Mouse (Mus musculus): Measurements from ENCODE around the gene Kdm4b. TPM values are rescaled to one million over a fixed set of nuclear protein-coding genes. Genes with fewer than 3 reads are reported as not detected.

Kdm4b gene
- polyA plus RNA-seq, 1 experiment from 2014 or later, result 21.3 TPM

DNA sequence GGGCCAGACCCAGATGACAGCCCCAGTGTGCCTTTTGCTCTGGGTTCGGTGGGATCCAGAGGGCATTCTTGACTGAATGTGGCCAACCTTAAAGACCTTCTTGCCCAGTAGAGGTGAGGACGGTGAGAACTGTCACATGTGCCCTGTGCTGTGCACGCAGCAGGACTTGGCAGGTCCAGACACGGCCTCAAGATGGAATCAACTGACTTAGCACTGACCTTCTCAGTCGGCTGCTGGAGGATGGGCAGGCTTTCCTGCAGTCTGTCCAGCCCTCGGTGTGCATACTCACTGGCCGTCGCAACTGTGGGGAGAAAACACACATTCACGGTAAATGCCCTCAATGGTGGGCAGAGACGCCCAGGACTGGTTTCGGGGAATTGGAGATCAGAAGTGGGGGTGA is 39.9 kb upstream of the Kdm4b start:
- Histone ChIP-seq H3K4me3 (ENCODE audit: low read length) (peak overlapping the region; percentile 62; the same call in 1 of the 2 replicates), H3K9me3 (ENCODE audit: control insufficient read depth, low read length) (no peaks in the 10 kb centered on the region), H3K27me3 (replicated peaks; ENCODE audit: control insufficient read depth, insufficient read depth, low read length) (no peaks in the 10 kb centered on the region), H3K4me1 (ENCODE audit: control insufficient read depth, insufficient read depth, low read length) (peaks cover 21% of the 10 kb centered on the region), H3K4me2 (ENCODE audit: low read depth, low read length) (peak overlapping the region; percentile 30), H3K9ac (ENCODE audit: low read depth, low read length) (peak overlapping the region; percentile 58; the same call in 1 of the 2 replicates), H3K36me3 (ENCODE audit: control insufficient read depth, insufficient read depth, low read length) (peaks cover 37% of the 10 kb centered on the region), H3K27ac (ENCODE audit: low read length) (no peak overlapping the region)
- 94% methylated on average over 11 of the region's 11 CpGs for WGBS
- no peak for ATAC-seq

DNA sequence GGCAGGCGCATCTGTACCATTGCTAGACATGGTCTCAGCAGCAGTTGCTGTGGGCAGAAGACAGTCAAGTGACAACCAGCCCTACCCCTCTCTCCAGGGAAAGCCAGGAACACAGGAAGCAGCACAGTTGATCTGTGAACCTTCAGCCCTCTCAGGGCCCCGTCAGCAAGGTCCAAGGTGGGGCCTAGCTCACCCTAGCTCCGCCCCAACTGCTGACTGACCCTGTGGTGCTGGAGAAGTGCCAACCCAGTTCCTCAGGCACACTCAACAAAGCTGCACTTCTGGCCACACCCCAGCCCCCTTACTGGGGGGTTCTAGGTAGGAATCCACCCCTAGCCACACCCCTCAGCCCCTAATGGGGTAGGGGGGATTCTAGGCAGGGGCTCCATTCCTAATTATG is 38.0 kb upstream of the Kdm4b start:
- peaks cover 21% of the 10 kb centered on the region for H3K4me1 ChIP-seq (ENCODE audit: control insufficient read depth, insufficient read depth, low read length)
- ATAC-seq, result peak; percentile 67

DNA sequence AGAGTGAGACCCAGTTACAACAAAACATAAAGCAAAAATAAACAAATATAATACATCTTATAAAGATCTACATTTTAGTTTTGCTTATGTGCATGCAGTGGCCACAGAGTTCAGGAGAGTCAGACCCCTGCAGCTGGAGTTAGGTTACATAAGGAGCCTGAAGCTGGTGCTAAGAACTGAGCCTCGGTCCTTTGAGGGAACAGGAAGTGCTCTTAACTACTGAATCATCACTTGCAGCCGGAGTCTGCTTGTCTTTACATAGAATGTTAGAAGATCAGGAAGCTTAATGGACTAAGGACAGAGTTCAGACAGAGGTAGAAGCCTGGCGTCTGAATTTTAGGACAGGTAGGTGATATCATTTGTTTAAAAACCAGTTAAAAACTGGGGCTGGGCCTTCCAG is 37.0 kb upstream of the Kdm4b start:
- Histone ChIP-seq H3K9me3 (ENCODE audit: control insufficient read depth, low read length) (no peaks in the 10 kb centered on the region), H3K36me3 (ENCODE audit: control insufficient read depth, insufficient read depth, low read length) (peaks cover 21% of the 10 kb centered on the region), H3K4me2 (ENCODE audit: low read depth, low read length) (peak overlapping the region; percentile 83), H3K27me3 (replicated peaks; ENCODE audit: control insufficient read depth, insufficient read depth, low read length) (no peaks in the 10 kb centered on the region), H3K9ac (ENCODE audit: low read depth, low read length) (peak overlapping the region; percentile 76), H3K4me1 (ENCODE audit: control insufficient read depth, insufficient read depth, low read length) (peaks cover 21% of the 10 kb centered on the region), H3K4me3 (ENCODE audit: low read length) (peak overlapping the region; percentile 62), H3K27ac (ENCODE audit: low read length) (peak overlapping the region; percentile 93)
- 36% methylated on average over 3 of the region's 3 CpGs for WGBS
- ATAC-seq, result no peak

More for the DNA sequence above, 38.0 kb upstream of the Kdm4b start:
- H3K27ac ChIP-seq (ENCODE audit: low read length), result peak overlapping the region; percentile 93
- H3K9ac ChIP-seq (ENCODE audit: low read depth, low read length), result peak overlapping the region; percentile 63
- H3K4me2 ChIP-seq (ENCODE audit: low read depth, low read length), result peak overlapping the region; percentile 83
- H3K36me3 ChIP-seq (ENCODE audit: control insufficient read depth, insufficient read depth, low read length), result peaks cover 28% of the 10 kb centered on the region
- H3K9me3 ChIP-seq (ENCODE audit: control insufficient read depth, low read length), result no peaks in the 10 kb centered on the region
- no peaks in the 10 kb centered on the region for H3K27me3 ChIP-seq (replicated peaks; ENCODE audit: control insufficient read depth, insufficient read depth, low read length)
- H3K4me3 ChIP-seq (ENCODE audit: low read length), result peak overlapping the region; percentile 62
- WGBS, result 24% methylated on average over 3 of the region's 3 CpGs

- peak; percentile 25 for ATAC-seq
- peaks cover 17% of the 10 kb centered on the region for H3K36me3 ChIP-seq (ENCODE audit: control insufficient read depth, insufficient read depth, low read length)
- peaks cover 21% of the 10 kb centered on the region for H3K4me1 ChIP-seq (ENCODE audit: control insufficient read depth, insufficient read depth, low read length)
- no peaks in the 10 kb centered on the region for H3K9me3 ChIP-seq (ENCODE audit: control insufficient read depth, low read length)
- 3% methylated on average over 23 of the region's 23 CpGs for WGBS
- H3K4me2 ChIP-seq (ENCODE audit: low read depth, low read length), result peak overlapping the region; percentile 83
- no peaks in the 10 kb centered on the region for H3K27me3 ChIP-seq (replicated peaks; ENCODE audit: control insufficient read depth, insufficient read depth, low read length)
- H3K27ac ChIP-seq (ENCODE audit: low read length), result peak overlapping the region; percentile 93
- H3K4me3 ChIP-seq (ENCODE audit: low read length), result peak overlapping the region; percentile 62
- peak overlapping the region; percentile 76 for H3K9ac ChIP-seq (ENCODE audit: low read depth, low read length)
Measured at GRCm38 (mm10) chr17:56289371-56290331, 36.2 kb upstream of the Kdm4b start.

DNA sequence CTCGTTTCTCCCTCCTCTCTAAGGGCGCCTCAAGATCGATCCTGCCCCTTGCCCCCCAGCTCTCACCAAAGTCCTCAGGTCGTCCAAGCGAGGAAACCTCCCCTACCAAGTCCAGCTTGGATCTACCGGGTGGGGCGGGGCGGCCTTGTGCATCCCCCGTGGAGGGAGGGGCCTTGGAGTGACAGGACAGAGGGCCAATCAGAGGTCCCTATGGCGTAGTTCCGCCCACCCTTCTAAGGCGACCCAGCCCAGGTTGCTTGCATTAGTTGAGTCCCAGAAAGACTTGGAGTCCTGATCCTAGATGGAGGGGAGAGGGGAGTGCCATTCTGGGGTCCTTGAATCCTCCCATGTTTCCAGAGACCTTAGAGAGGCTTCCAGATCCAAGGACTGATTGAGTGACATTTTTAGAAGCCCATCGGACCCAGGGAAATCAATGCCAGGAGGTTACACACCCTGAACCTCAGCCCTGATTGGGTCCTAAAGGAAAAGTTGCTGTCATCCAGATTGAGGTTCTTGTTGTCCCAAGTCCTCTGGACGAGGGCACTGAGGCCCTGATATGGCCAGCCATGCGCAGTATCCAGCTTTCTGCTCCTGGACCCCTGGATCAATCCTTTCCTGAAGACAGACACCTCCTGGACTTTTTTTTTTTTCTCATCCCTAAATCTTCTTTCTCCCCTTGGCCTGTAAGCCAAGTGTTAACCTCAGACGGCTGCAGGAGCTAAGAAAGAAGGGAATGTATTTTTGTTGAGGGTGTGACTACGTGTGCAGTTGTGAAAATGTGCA is 35.3 kb upstream of the Kdm4b start:
- H3K27ac ChIP-seq (ENCODE audit: low read length), result peak overlapping the region; percentile 93
- peak overlapping the region; percentile 76 for H3K9ac ChIP-seq (ENCODE audit: low read depth, low read length)
- H3K36me3 ChIP-seq (ENCODE audit: control insufficient read depth, insufficient read depth, low read length), result peaks cover 12% of the 10 kb centered on the region
- peak overlapping the region; percentile 83 for H3K4me2 ChIP-seq (ENCODE audit: low read depth, low read length)
- 3% methylated on average over 17 of the region's 17 CpGs for WGBS
- peaks cover 21% of the 10 kb centered on the region for H3K4me1 ChIP-seq (ENCODE audit: control insufficient read depth, insufficient read depth, low read length)
- peak; percentile 84 for ATAC-seq
- no peaks in the 10 kb centered on the region for H3K27me3 ChIP-seq (replicated peaks; ENCODE audit: control insufficient read depth, insufficient read depth, low read length)
- H3K4me3 ChIP-seq (ENCODE audit: low read length), result peak overlapping the region; percentile 62
- H3K9me3 ChIP-seq (ENCODE audit: control insufficient read depth, low read length), result no peaks in the 10 kb centered on the region

GRCm38 (mm10) chr17:56291171-56291511 is 34.7 kb upstream of the Kdm4b start:
- peak; percentile 89 for ATAC-seq
- peak overlapping the region; percentile 93 for H3K27ac ChIP-seq (ENCODE audit: low read length)
- H3K9ac ChIP-seq (ENCODE audit: low read depth, low read length), result peak overlapping the region; percentile 76
- peak overlapping the region; percentile 83 for H3K4me2 ChIP-seq (ENCODE audit: low read depth, low read length)
- peaks cover 21% of the 10 kb centered on the region for H3K4me1 ChIP-seq (ENCODE audit: control insufficient read depth, insufficient read depth, low read length)
- peaks cover 7% of the 10 kb centered on the region for H3K36me3 ChIP-seq (ENCODE audit: control insufficient read depth, insufficient read depth, low read length)
- H3K27me3 ChIP-seq (replicated peaks; ENCODE audit: control insufficient read depth, insufficient read depth, low read length), result no peaks in the 10 kb centered on the region
- H3K9me3 ChIP-seq (ENCODE audit: control insufficient read depth, low read length), result no peaks in the 10 kb centered on the region
- under 1% methylated on average over 16 of the region's 16 CpGs for WGBS
- H3K4me3 ChIP-seq (ENCODE audit: low read length), result peak overlapping the region; percentile 62

DNA sequence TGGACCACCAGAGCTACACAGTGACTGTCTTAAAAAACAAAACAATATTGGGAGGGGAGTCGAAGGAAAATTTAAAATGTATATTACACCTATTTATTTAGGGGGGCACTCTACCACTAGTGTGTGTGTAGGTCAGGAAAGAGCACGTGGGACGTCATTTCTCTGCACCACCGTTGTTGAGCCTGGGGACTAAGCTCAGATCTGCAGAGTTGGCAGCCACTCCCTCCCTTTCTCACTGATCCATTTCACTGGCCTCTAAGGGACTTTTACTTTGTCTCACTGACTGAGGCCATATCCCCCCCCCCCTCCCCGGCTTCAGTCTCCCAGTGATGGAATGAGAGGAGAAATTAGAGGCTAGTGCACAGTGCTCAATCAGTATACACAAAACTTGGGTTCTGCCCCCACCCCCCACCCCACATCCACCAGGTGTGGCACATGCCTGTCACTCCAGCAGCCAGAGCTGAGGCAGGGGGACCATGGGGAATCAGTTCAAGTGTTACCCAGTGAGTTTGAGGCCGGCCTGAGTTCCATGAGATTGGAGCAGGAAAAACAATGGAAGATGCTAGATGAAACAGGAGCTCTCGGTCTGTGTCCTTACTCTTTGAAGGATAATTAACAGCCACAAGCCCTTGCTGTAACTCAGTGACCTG is 33.9 kb upstream of the Kdm4b start:
- no peak overlapping the region for H3K4me3 ChIP-seq (ENCODE audit: low read length)
- WGBS, result 82% methylated on average over 7 of the region's 7 CpGs
- H3K4me2 ChIP-seq (ENCODE audit: low read depth, low read length), result peak overlapping the region; percentile 83; the same call in 1 of the 2 replicates

DNA sequence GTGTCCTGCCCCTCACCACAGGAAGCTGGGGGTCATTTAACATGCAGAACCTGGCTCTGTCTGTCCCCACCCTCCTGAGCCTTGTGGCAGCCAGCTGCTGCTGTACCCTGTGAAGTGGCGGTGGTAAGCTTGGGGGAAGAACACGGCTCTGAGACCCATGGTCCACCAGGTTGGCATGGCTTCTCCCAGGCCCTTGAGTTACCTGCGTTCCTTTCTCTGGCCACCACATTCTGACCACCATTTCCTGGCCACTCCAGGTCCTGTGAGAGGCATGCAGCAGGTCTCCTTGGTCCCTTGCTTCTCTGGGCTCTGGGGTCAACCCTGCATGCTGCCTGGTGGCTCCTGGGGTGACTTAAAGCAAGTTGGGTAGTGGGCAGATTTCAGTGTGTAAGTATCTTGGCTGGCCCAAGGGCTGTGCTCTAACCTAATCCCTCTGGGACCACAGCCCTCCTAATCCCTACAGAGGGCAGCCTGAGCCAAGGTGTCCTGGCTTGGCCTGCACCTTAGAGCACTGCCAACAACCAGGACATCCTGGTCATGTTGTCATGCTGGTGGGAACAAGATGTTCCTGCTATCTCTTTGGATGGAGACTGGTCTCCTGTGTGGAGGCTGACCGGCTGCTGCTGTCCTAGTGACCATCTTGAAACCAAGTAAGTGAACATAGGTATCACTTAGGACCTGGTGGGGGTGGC is 33.2 kb upstream of the Kdm4b start, which contains the start of gene Plin3:
Plin3 (minus strand) TSS at position 343 of the 692 bp plus-strand sequence.
- no peaks in the 10 kb centered on the region for H3K27me3 ChIP-seq (replicated peaks; ENCODE audit: control insufficient read depth, insufficient read depth, low read length)
- H3K4me2 ChIP-seq (ENCODE audit: low read depth, low read length), result 0 out of 2 replicates have a peak within 1 kb of the TSS, but pooled peaks have one; percentile 83
- peak within 1 kb of the TSS; percentile 93; the same call in 1 of the 2 replicates for H3K27ac ChIP-seq (ENCODE audit: low read length)
- peaks cover 17% of the 10 kb centered on the region for H3K4me1 ChIP-seq (ENCODE audit: control insufficient read depth, insufficient read depth, low read length)
- ATAC-seq, result no peak
- no peak within 1 kb of the TSS for H3K4me3 ChIP-seq (ENCODE audit: low read length)
- no peaks in the 10 kb centered on the region for H3K9me3 ChIP-seq (ENCODE audit: control insufficient read depth, low read length)
- peak within 1 kb of the TSS; percentile 70 for H3K9ac ChIP-seq (ENCODE audit: low read depth, low read length)
- H3K36me3 ChIP-seq (ENCODE audit: control insufficient read depth, insufficient read depth, low read length), result no peaks in the 10 kb centered on the region
- WGBS, result 89% methylated on average over 4 of the region's 4 CpGs

More for the DNA sequence above, 33.9 kb upstream of the Kdm4b start:
- Histone ChIP-seq H3K36me3 (ENCODE audit: control insufficient read depth, insufficient read depth, low read length) (no peaks in the 10 kb centered on the region), H3K4me1 (ENCODE audit: control insufficient read depth, insufficient read depth, low read length) (peaks cover 21% of the 10 kb centered on the region), H3K9me3 (ENCODE audit: control insufficient read depth, low read length) (no peaks in the 10 kb centered on the region), H3K27ac (ENCODE audit: low read length) (peak overlapping the region; percentile 93), H3K27me3 (replicated peaks; ENCODE audit: control insufficient read depth, insufficient read depth, low read length) (no peaks in the 10 kb centered on the region), H3K9ac (ENCODE audit: low read depth, low read length) (peak overlapping the region; percentile 70)
- ATAC-seq, result no peak
